Mouse (Mus musculus) erythroblast, embryonic 14.5 days (primary cell): ENCODE measurements around the gene Tmsb15l. TPM values are rescaled to one million over a fixed set of nuclear protein-coding genes. Genes with fewer than 3 reads are reported as not detected.

Experiments
- H3K27me3 ChIP-seq: 2 replicates; pipeline ENCODE4 v1.6.1; 2012; ENCODE audit warnings: inconsistent platforms; ENCODE audit not compliant: control insufficient read depth
- H3K36me3 ChIP-seq: 2 replicates; pipeline ENCODE4 v1.6.1; 2012; ENCODE audit warnings: mild to moderate bottlenecking, inconsistent platforms; ENCODE audit not compliant: control insufficient read depth
- H3K4me1 ChIP-seq: 2 replicates; pipeline ENCODE4 v1.6.1; 2012; ENCODE audit warnings: inconsistent platforms; ENCODE audit not compliant: control insufficient read depth
- H3K4me3 ChIP-seq: replicated peaks from 2 replicates; pipeline ENCODE3; 2012; ENCODE audit warnings: moderate library complexity, mild to moderate bottlenecking, inconsistent platforms
- H3K9me3 ChIP-seq: 2 replicates; pipeline ENCODE4 v1.6.1; 2012; ENCODE audit warnings: low read length, inconsistent platforms, mixed read lengths; ENCODE audit not compliant: control insufficient read depth
- GATA1 ChIP-seq: IDR thresholded peaks from 2 replicates; pipeline ENCODE4 v1.6.1; 2012; ENCODE audit warnings: low read length, inconsistent platforms, mixed read lengths
- TAL1 ChIP-seq: IDR thresholded peaks from 3 replicates; pipeline ENCODE4 v1.6.1; 2012; ENCODE audit warnings: low read length, inconsistent platforms, mixed read lengths
- polyA plus RNA-seq: library from polyadenylated mRNA; stranded (reverse); fragments of >175 nt; gene quantifications from 2 replicates; pipeline ENCODE4 v1.2.3, GENCODE M21; 2012

The Tmsb15l gene
- polyA plus RNA-seq = not detected in 2 replicates

- Histone ChIP-seq H3K9me3 (no peaks in the 10 kb centered on the region), H3K36me3 (no peaks in the 10 kb centered on the region), H3K27me3 (no peaks in the 10 kb centered on the region), H3K4me1 (no peaks in the 10 kb centered on the region), H3K4me3 (peak within 1 kb of the TSS; percentile 34)
- TF ChIP-seq GATA1 (no peak), TAL1 (no peak)
Observed at GRCm38 (mm10) chrX:136976424-136977084, at the start of gene Tmsb15l, which contains the start of gene Tmsb15b1. Gene Tmsb15l (minus strand): TSS chrX:136976869. Gene Tmsb15b1 (minus strand): TSS chrX:136976874.

DNA sequence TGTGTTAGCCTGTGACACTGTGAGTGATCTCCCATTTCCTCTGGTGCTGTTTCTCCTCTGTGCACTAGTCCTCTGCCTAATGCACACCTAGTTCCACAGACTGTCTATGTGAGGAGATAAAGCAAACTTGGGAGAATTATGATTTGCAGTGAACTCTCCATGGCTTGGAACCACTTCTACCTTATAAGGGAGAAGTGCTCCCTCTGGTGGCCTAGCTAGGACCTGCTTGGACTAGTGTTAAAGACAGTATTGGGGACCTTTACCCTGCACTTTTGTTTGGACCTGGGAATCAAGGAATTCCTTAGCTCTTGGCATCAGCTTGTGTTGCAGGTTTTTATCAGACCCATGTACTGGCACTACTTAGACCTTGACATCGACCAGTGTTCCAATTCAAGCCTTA, 42.6 kb upstream of the Tmsb15l start:
- no peak overlapping the region for H3K4me3 ChIP-seq
- no peaks in the 10 kb centered on the region for H3K9me3 ChIP-seq
- H3K4me1 ChIP-seq = no peaks in the 10 kb centered on the region
- no peaks in the 10 kb centered on the region for H3K27me3 ChIP-seq
- peaks cover 4% of the 10 kb centered on the region for H3K36me3 ChIP-seq
- TF ChIP-seq GATA1 (no peak), TAL1 (no peak)

- Histone ChIP-seq H3K4me3 (no peak overlapping the region), H3K4me1 (no peaks in the 10 kb centered on the region), H3K27me3 (no peaks in the 10 kb centered on the region), H3K9me3 (no peaks in the 10 kb centered on the region), H3K36me3 (peaks cover 7% of the 10 kb centered on the region)
- TF ChIP-seq GATA1 (no peak), TAL1 (no peak)
Observed at GRCm38 (mm10) chrX:137017668-137018067, 41.0 kb upstream of the Tmsb15l start.

GRCm38 (mm10) chrX:137015099-137015709, 38.5 kb upstream of the Tmsb15l start:
- Histone ChIP-seq H3K9me3 (no peaks in the 10 kb centered on the region), H3K4me1 (no peaks in the 10 kb centered on the region), H3K4me3 (no peak overlapping the region), H3K27me3 (no peaks in the 10 kb centered on the region), H3K36me3 (peaks cover 7% of the 10 kb centered on the region)
- TF ChIP-seq TAL1 (no peak), GATA1 (no peak)

- Histone ChIP-seq H3K27me3 (peaks cover 27% of the 10 kb centered on the region), H3K4me1 (no peaks in the 10 kb centered on the region), H3K4me3 (no peak overlapping the region), H3K9me3 (no peaks in the 10 kb centered on the region), H3K36me3 (no peaks in the 10 kb centered on the region)
- no peak for TF ChIP-seq GATA1
- TF ChIP-seq TAL1 = no peak
Observed at GRCm38 (mm10) chrX:136996256-136996655, 19.6 kb upstream of the Tmsb15l start.

- H3K4me1 ChIP-seq = no peaks in the 10 kb centered on the region
- no peaks in the 10 kb centered on the region for H3K9me3 ChIP-seq
- no peaks in the 10 kb centered on the region for H3K36me3 ChIP-seq
- H3K27me3 ChIP-seq = peaks cover 33% of the 10 kb centered on the region
- H3K4me3 ChIP-seq = no peak overlapping the region
- TF ChIP-seq GATA1 (no peak), TAL1 (no peak)
Observed at GRCm38 (mm10) chrX:136993641-136994040, 17.0 kb upstream of the Tmsb15l start.

- Histone ChIP-seq H3K4me1 (no peaks in the 10 kb centered on the region), H3K27me3 (peaks cover 33% of the 10 kb centered on the region), H3K4me3 (no peak within 1 kb of the TSS), H3K9me3 (no peaks in the 10 kb centered on the region), H3K36me3 (no peaks in the 10 kb centered on the region)
- TF ChIP-seq TAL1 (no peak), GATA1 (no peak)
Observed at GRCm38 (mm10) chrX:136992978-136993547, 16.4 kb upstream of the Tmsb15l start, which contains the start of gene Zcchc18. Gene Zcchc18 (plus strand): TSS chrX:136993155.

GRCm38 (mm10) chrX:136992191-136992965, 15.7 kb upstream of the Tmsb15l start:
- Histone ChIP-seq H3K4me1 (no peaks in the 10 kb centered on the region), H3K27me3 (peaks cover 33% of the 10 kb centered on the region), H3K4me3 (no peak overlapping the region), H3K9me3 (no peaks in the 10 kb centered on the region), H3K36me3 (no peaks in the 10 kb centered on the region)
- TF ChIP-seq TAL1 (no peak), GATA1 (no peak)

DNA sequence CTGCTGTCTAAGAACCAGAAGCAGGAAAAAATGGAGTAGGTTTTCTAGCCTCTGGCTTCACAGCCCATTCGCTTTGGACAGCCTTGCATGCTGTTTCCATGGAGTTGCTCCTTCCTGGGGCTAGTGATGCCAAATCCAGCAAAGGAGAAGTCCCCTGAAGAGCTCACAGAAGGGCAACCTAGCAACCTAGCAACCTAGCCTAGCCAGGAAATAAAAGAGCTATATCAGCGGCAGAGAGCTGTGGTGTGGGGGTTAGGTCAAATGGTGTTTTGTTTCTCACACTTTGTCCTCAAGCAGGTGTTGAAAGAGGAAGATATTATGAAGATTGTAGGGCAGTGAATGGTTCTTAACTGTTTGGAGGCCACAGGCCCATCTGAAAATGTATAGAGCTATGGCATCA, 14.6 kb upstream of the Tmsb15l start:
- H3K9me3 ChIP-seq = no peaks in the 10 kb centered on the region
- no peak overlapping the region for H3K4me3 ChIP-seq
- H3K4me1 ChIP-seq = no peaks in the 10 kb centered on the region
- no peaks in the 10 kb centered on the region for H3K36me3 ChIP-seq
- peaks cover 33% of the 10 kb centered on the region for H3K27me3 ChIP-seq
- TF ChIP-seq GATA1 (no peak), TAL1 (no peak)
